Mouse (Mus musculus) left cerebral cortex, postnatal 10 days (tissue): ENCODE results near the gene Wdtc1. TPM values are rescaled to one million over a fixed set of nuclear protein-coding genes. Genes with fewer than 3 reads are reported as not detected.

Experiments
- DNase-seq, 2 experiments: peaks; one replicate each; pipeline ENCODE4 v3.0.0; 2021 to 2022; ENCODE audit warnings: low spot score in 2 of 2, mixed read lengths in 1 of 2; ENCODE audit errors: extremely low spot score in 1 of 2
- intact Hi-C: fragments of 180-260 bp; cut with DNase I; formaldehyde crosslinking; loops from one replicate; pipeline ENCODE4 v1.15.1; 2025
- total RNA-seq, 2 experiments: library from RNA; stranded (reverse); gene quantifications; 2 replicates each; pipeline ENCODE4 v1.2.3; 2021

The Wdtc1 gene
- total RNA-seq, 2 experiments from 2014 or later: 48.7 to 49.0 TPM

DNA sequence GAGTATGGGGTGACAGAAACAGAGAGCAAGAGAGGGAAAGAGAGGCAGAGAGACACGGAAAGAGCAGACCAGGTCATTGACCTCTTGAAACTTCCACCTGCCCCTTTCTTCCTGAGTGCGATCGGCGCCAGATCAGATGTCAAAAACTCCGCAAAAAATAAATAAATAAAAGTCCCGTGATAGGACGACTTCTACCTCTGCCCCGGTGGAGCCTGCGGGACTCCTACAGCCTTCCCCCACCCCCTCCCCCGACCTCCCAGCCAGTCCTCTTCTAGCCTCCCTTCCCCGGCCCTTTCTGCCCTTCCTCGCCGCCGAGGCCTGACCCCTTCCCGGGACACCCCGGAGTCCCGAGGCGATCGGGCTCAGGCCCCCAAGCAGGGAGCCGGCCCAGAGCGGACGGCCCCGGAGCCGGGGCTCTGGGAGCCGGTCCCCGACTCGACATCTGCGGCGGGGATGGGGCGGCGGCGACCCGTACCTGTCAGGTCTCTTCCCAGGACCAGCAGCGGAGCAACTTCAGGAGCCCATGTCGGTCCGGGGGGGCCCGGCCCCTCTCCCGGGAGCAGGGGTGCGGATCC lies 14.7 kb downstream of the Wdtc1 start:
- intact Hi-C loops: no loop called here
- DNase-seq: no peak

DNA sequence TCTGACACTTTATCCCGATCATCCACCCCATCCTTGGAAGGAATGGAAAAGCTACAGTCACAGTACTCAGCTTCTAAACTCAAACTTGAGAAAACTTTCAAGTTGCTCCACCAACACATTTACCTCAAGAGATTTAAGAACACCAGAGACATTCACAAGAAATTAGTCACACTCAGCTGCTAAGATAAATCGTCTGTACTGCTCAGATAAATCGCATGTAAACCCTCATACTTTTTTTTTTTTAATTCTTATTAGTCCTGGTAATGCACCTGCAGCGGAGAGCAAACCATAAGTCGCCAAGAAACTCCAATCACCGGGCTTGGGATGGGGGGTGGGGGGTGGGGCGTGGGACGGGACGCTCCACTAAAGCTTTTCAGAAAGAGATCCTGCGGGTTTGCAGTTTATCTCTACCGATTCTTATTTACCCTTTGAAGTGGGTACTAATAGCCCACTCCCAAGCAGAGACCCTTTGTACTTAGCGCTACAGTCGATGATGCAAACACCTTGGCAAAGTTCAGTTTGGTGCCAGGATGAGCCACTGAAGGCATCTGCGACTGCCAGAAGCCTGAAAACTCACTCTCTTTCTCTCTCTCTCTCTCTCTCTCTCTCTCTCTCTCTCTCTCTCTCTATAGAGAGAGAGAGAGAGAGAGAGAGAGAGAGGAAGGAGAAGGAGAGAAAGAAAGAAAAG lies 15.3 kb downstream of the Wdtc1 start:
- no peak for DNase-seq
- intact Hi-C loops: no loop called here

DNA sequence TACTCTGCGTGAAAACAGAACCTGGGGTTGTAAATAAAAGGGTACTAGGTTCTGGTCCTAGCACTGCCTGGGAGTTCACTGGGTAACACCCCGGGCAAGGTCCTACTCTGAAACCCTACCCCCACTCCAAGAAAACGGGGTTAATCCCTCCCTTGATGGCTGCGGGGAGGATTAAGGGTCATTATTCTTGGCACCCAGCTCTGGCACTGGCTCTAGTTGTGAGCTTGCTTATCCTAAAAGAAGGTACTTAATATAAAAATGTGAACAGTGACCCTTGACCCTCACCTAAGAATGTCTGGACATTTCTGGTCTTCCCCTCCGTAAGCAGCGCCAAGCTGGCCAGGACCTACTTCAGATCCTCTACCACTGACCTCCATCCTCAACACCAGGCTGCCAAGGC lies 20.0 kb downstream of the Wdtc1 start:
- intact Hi-C loops: no loop called here
- no peak for DNase-seq

DNA sequence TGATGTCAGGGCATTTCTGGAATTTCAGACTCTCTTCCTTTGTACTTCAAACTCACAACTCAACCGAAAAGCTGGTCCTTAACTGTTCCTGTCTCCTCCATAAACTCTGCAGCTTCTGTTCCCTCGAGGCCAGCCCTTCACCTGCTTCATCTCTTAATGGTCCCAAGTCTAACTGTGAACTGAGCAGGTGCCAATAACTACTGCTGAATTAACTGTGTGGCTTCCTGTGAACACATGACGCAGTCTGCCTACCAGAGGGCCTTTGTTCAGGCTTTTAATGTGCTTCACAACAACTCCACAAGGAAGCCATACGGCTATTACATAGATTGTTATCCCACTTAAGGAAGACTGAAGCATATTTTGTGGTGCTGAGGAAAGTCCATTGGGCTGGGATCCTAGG lies 23.0 kb downstream of the Wdtc1 start:
- intact Hi-C loops: no loop called here
- no peak for DNase-seq

DNA sequence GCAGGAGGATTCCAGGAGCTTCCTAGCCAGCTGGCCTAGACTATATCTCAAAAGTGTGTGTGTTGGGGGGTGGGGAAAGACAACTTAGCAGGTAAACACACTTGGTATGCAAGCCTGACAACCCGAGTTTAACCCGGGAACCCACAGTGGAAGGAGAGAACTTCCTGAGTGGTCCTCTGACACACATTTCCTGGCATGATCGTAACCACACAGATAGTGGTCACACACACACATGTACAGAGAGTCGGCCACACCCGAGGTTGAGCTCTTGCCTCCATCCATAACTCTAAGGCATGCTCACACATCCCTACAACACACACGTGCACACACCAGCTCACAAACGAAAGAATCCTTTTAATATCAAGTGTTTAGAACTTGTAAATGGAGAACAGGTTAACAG lies 25.2 kb downstream of the Wdtc1 start:
- intact Hi-C loops: no loop called here
- DNase-seq: no peak

DNA sequence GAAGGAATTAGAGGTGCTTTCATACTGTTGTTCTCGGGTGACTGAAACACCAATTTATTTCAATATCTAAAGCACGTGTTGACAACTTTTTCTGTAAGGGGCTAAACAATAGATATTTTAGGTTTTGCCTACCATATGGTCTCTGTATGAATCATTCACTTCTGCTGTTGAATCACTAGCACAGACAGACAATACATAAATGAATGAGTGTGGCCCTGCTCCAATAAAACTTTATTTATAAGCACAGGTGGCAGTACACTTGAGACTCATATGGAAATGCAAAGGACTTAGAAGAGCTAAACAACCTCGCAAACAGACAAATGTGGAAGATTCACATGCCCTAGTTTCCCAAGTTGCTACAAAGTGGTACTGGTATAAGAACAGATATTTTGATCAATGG lies 33.6 kb downstream of the Wdtc1 start:
- DNase-seq: no peak
- intact Hi-C loops: no loop called here

DNA sequence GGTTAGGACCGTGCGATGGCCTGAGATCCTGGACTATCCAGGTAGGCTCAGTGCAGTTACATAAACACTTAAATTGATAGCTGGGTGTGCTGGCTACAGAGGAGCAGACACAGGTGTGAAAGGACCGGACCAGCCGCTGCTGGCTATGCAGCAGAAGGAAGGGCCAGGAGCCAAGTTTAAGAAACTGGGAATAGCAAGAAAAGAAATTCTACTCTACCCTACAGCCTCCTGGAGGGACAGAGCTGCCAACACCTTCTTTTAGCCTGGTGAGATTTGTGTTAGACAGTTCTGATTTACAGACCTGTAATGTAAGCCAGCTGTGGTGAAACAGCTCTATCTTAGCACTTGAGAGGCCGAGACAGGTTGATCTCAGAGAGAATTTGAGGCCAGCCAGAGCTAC lies 37.3 kb downstream of the Wdtc1 start:
- intact Hi-C loops: no loop called here
- no peak for DNase-seq

DNA sequence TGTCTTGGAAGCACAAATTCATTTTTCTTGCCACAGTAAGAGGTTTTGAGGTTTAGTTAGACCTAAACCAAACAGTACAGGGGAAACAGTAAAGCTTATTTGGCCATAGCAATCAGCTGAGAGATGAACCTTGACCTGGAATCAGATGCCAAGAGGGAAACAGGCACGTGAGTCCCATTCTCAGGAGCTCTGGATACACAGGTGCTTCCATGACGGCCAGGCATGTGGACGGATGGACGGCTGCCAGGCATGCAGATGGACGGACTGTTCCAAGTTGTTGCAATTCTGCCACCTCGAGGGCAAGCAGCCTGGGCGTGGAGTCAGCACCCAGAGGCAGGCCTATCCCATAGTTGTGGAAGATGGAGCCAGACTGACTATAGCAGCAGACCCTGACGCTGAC lies 38.4 kb downstream of the Wdtc1 start:
- DNase-seq: no peak
- intact Hi-C loops: loop anchor here (5.0 kb wide), 2 partner anchors 107 to 137 kb away; no protein-coding TSS in a partner anchor

DNA sequence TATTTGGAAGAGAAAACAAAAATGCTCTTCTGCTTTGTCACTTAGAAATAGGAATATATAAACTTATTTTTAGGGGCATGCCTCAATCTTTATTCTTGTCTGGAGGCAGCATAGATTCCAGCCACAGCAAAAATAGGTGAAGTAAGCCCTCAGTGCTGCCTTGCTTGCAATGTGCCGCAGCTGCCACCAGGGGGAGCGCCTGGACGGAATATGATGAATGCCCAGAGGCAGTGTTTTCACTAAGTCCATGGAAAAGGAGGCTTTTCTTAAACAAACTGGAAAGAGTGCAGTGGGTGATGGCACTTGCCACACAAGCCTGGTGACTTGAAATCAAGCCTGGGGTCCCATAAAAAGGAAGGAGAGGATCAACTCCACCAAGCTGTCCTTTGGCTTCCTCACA lies 43.3 kb downstream of the Wdtc1 start:
- intact Hi-C loops: loop anchor here (5.0 kb wide), 3 partner anchors 32 to 142 kb away; no protein-coding TSS in a partner anchor
- peak; percentile 78 to 85 for DNase-seq

DNA sequence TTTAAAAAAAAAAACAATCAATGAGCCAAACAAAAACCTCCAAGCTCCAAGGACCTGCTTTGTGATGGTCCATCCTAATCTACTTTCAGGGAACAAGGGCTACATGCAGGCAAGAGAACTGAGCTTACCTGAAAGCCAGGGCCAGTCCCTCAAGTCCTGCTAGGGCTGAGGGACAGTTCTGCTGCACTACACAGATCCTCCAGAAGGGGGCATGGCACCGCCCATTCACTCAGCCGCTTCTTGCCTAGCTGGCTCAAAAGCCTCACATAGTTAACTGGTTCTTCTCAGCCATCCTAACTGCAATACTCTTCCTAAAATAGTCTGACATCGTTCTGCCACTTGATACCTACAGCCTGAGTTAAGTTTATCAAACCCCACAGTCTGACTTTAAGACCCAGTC lies 46.0 kb downstream of the Wdtc1 start:
- DNase-seq: no peak
- intact Hi-C loops: loop anchor here (5.0 kb wide), 1 partner anchor 35 kb away; no protein-coding TSS in a partner anchor

DNA sequence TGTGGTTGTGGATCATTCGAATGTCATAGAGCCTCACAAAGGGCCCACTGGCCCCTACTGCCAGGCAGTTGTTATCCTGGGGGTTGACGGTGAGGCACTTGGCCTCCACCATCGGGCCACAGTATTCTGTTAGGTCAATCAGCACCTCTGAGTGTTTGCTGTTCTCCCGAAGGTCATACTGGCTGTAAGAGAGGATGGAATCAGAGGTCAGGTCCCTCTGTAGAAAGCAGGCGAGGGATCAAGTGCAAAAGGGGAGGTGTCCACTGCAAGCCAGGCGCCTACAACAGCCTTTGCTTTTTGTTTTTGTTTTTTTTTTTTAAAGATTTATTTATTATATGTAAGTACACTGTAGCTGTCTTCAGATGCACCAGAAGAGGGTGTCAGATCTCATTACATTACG lies 47.5 kb downstream of the Wdtc1 start:
- no peak for DNase-seq
- intact Hi-C loops: loop anchor here (5.0 kb wide), 1 partner anchor 36 kb away; no protein-coding TSS in a partner anchor

DNA sequence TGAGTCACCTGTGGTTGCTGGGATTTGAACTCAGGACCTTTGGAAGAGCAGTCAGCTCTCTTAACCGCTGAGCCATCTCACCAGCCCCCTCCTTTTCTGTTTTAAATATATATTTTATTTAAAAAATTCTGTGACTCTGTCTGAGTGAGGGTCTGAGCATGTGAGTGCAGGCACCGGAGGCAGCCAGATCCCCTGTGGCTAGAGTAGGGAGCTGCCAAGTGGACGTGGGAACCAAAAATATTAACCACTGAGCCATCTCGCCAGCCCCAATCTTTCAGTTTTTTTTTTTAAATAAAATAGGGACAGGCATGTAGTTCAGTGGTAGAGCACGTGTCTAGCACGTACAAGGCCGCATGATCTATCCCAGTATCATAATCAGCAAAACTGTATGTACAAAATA lies 48.5 kb downstream of the Wdtc1 start:
- DNase-seq: no peak
- intact Hi-C loops: loop anchor here (5.0 kb wide), 1 partner anchor 38 kb away; no protein-coding TSS in a partner anchor

DNA sequence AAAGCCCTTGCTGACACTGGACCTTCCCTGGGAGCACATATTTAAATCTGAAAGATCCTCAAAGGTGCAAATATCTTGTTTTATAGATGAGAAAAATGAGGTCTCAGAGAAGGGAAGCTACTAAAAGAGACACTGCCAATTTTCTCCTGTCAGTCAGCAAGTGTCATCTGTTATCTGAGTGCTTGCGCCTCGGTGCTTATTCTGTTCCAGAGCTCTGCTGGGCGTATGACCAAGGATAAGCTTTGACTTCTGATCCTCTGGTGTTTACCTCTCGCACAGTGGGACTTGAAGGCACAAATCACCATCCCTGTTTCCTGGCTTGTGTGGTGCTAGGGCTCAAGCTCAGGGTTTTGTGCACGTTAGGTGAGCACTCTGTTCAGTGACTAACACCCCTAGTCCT lies 50.6 kb downstream of the Wdtc1 start:
- DNase-seq: no peak
- intact Hi-C loops: no loop called here

DNA sequence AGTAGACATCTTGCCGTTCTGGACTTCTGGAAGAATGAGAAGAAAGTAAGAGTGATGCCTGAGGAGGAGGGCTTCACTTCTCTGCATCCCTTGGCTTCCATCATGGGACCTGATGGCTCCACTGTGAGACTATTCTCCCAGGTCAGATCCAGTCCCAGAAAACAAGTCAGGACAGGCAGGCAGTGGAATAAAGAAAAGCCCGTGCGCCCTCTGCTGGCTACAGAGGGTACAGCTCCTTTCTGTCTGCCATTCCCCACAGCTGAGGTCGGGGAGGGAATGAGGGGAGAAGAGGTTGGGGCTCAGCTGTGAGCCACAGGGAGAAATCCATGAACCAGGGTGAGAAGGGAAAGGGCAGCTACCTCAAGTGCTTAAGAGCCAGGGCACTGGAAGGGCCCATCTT lies 51.5 kb downstream of the Wdtc1 start:
- intact Hi-C loops: loop anchor here (2.0 kb wide), 1 partner anchor 291 kb away; the partner anchor contains the start of gene Ahdc1
- peak; percentile 64 to 73 for DNase-seq

DNA sequence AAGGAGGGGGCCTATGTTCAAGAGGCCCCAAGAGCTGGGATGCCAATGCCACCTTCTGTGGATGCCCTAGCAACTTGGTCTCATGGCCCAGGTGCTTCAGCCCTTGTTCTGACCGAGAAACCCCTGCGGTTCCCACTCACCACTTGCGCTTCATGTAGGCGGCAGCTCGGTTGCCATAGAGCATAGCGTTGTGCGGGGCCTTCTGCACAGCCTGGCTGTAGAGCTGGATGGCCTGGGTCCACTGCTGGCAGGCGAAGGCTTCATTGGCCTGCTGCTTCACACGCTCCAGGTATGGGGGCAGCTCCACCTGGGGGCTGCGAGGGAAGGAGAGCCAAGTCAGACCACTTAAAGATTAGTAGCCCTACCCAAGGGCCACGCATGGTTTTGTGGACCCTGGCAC lies 52.9 kb downstream of the Wdtc1 start:
- DNase-seq: no peak
- intact Hi-C loops: loop anchor here (2.0 kb wide), 1 partner anchor 290 kb away; the partner anchor contains the start of gene Ahdc1

DNA sequence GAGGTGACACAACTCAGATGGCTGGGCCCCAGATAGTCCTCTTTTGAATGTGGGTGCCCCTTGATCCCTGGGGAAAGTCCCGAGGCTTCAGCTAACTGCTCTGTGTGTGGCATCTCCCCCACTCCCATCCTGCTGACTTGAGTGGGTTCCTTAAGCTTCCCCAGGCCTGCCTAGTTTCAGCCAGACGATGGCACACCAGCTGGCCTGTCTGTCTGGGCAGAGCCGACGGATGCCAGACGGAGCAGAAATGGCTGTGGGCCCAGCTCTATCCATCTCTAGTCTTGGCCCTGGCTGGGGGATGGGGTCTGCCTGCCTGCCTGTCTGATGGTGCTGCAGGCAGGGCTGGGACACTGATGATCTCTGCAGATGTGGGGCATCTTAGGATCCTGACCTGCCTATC lies 53.6 kb downstream of the Wdtc1 start:
- intact Hi-C loops: loop anchor here (2.0 to 10.0 kb wide), 3 partner anchors 87 to 355 kb away; partner anchors contain the start of genes Ahdc1, Cd164l2 and Gpr3

DNA sequence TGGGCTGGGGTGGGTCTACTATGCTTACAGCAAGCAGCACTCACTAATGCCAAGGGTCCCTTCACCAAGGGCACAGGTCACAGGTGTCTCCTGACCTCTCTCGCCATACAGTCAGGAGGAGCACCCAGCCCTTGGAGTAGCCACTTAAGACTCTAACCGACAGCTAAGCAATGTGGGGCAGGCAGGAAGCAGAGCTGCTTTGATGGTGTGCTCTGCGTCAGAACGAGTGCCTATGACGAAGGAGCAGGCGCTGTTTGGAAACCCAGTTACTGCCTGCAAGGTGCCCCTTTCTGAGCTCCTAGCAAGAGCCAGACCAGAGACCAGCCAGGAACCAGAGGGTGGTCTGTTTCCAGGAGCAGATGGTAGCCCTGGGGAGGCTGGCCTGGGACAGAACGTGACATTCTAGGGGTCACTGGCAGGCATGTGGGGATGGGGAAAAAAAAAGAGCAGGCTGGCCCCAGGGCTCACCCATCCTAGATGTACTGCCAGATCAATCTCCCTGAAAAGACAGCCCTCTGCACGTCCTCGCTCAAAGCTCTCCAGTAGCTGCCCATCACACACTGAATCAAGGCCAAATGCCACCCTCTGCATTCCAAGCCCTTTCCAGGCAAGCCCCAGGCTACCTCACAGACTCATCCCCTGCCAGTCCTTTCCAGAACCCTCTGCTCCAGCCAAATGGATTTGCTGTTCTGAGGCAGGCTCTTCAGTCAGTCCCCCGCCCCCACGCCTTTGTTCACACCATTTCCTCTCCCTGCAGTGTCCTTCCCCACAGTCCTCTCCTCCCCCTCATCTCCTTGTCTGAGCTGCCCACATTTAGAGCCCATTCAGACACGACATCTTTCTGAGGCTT lies 54.5 kb downstream of the Wdtc1 start:
- peak in 1 of 2 experiments; percentile 78 for DNase-seq
- intact Hi-C loops: loop anchor here (5.0 to 10.0 kb wide), 2 partner anchors 86 to 354 kb away; partner anchors contain the start of genes Cd164l2 and Gpr3

More for the DNA sequence above, 53.6 kb downstream of the Wdtc1 start:
- peak; percentile 62 to 72 for DNase-seq

DNA sequence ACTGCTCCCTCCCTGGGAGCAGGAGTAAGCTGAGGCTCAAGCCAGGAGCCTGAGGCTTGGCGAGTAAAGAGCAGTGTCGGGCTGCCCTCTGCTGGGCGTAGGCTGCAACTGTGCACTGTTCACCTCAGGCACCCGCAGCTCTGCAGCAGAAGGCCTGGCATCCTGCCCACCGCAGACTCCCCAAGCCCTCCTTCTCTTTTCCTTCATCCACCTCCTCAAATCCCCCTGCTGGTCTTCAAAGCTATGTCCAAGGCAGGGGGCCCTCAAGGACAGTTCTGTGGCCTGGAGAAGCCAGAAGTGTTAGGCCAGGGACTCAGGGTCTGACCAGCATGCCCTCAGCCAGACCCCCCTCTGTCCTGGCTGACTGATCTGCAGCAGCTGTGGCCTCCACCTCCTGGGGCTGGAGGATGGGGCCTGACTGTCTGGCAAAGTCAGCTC lies 55.5 kb downstream of the Wdtc1 start:
- intact Hi-C loops: loop anchor here (5.0 to 10.0 kb wide), 2 partner anchors 86 to 353 kb away; partner anchors contain the start of genes Cd164l2 and Gpr3

DNA sequence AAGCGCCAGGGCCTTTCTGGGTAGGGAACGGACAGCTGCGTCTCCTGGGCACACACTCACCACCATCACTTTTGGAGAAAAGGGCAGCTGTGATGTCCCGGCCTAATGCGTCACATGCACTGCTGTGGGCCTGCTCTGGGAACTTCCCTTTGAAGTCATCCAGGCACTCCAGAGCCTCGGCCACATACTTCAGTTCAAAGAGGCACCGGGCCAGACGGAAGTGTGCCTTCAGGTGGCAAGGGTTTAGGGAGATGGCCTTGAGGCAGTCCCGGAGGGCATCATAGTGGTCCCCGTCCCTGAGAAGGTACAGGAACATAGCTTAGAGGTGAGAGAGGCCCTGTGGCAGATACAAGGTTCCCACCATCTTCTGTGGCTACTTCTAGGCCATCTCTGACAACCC lies 55.9 kb downstream of the Wdtc1 start:
- intact Hi-C loops: loop anchor here (5.0 to 10.0 kb wide), 2 partner anchors 85 to 353 kb away; partner anchors contain the start of genes Cd164l2 and Gpr3

More for the DNA sequence above, 55.5 kb downstream of the Wdtc1 start:
- peak; percentile 86 to 92 for DNase-seq

More for the DNA sequence above, 55.9 kb downstream of the Wdtc1 start:
- DNase-seq: no peak
